Mouse (Mus musculus): ENCODE results near the gene Ccdc124.

DNA sequence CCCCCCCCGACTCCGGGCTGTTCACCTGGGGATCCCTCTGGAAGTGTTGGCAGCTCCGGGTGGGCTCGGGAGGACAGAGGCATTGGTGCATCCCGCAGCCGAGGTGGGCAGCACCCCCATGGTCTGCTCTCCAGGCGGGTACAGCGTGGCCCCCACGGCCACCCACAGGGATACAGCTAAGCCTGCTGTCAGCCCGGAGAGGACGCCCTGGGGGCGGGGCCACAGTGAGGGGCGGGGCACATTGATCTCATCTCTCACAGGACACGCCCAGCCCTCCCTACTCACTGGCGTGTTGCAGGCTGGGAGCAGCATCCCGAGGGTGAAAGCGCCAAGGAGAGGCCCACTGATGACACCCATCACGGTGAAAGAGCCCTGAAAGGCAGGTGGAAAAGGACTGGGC lies 13.9 kb upstream of the Ccdc124 start:
- TF ChIP-seq CTCF (IDR thresholded peaks at IDR 0.05; ENCODE audit: borderline replicate concordance, control insufficient read depth, extremely low read depth, insufficient read depth, low read length, poor library complexity) (no peak), POLR2A (IDR thresholded peaks at IDR 0.05; ENCODE audit: control insufficient read depth, extremely low read depth, insufficient read depth, low read length, poor library complexity) (no peak)
